Mouse (Mus musculus): ENCODE results near the gene Enox1.
"Not testable (repeated sequence)": the region's sequence is repeated elsewhere in the genome, so short reads cannot be mapped to it uniquely, and the experiment has no call there.

Gene Enox1

GRCm38 (mm10) chr14:77156222-77156910, at the start of gene Enox1:
Enox1 (plus strand) TSS chr14:77156763.
- no peak for DNase-seq (ENCODE audit: extremely low read depth, low read depth, low spot score)

GRCm38 (mm10) chr14:77110622-77111021, 45.9 kb upstream of the Enox1 start:
- DNase-seq (ENCODE audit: extremely low read depth, low read depth, low spot score) = not testable (repeated sequence)

GRCm38 (mm10) chr14:77130612-77131011, 26.0 kb upstream of the Enox1 start:
- DNase-seq (ENCODE audit: extremely low read depth, low read depth, low spot score) = no peak

- no peak for DNase-seq (ENCODE audit: extremely low read depth, low read depth, low spot score)
Measured at GRCm38 (mm10) chr14:77136936-77137335, 19.6 kb upstream of the Enox1 start.

GRCm38 (mm10) chr14:77141324-77142282, 15.0 kb upstream of the Enox1 start:
- peak; percentile 8 for DNase-seq (ENCODE audit: extremely low read depth, low read depth, low spot score)

GRCm38 (mm10) chr14:77145103-77145502, 11.5 kb upstream of the Enox1 start:
- DNase-seq (ENCODE audit: extremely low read depth, low read depth, low spot score) = no peak

- no peak for DNase-seq (ENCODE audit: extremely low read depth, low read depth, low spot score)
Measured at GRCm38 (mm10) chr14:77147635-77148034, 8.9 kb upstream of the Enox1 start.

- DNase-seq (ENCODE audit: extremely low read depth, low read depth, low spot score) = no peak
Measured at GRCm38 (mm10) chr14:77150556-77150955, 6.0 kb upstream of the Enox1 start.

GRCm38 (mm10) chr14:77151431-77151830, 5.1 kb upstream of the Enox1 start:
- DNase-seq (ENCODE audit: extremely low read depth, low read depth, low spot score) = peak; percentile 14

- no peak for DNase-seq (ENCODE audit: extremely low read depth, low read depth, low spot score)
Measured at GRCm38 (mm10) chr14:77156911-77157504, 445 bp downstream of the Enox1 start.

GRCm38 (mm10) chr14:77157505-77157911, 945 bp downstream of the Enox1 start:
- no peak for DNase-seq (ENCODE audit: extremely low read depth, low read depth, low spot score)

- no peak for DNase-seq (ENCODE audit: extremely low read depth, low read depth, low spot score)
Measured at GRCm38 (mm10) chr14:77159397-77159796, 2.8 kb downstream of the Enox1 start.

GRCm38 (mm10) chr14:77162496-77162895, 5.9 kb downstream of the Enox1 start:
- no peak for DNase-seq (ENCODE audit: extremely low read depth, low read depth, low spot score)

GRCm38 (mm10) chr14:77164396-77164795, 7.8 kb downstream of the Enox1 start:
- DNase-seq (ENCODE audit: extremely low read depth, low read depth, low spot score) = no peak

- no peak for DNase-seq (ENCODE audit: extremely low read depth, low read depth, low spot score)
Measured at GRCm38 (mm10) chr14:77168161-77168560, 11.6 kb downstream of the Enox1 start.

- DNase-seq (ENCODE audit: extremely low read depth, low read depth, low spot score) = no peak
Measured at GRCm38 (mm10) chr14:77174491-77174890, 17.9 kb downstream of the Enox1 start.

- DNase-seq (ENCODE audit: extremely low read depth, low read depth, low spot score) = no peak
Measured at GRCm38 (mm10) chr14:77174931-77175330, 18.4 kb downstream of the Enox1 start.

- no peak for DNase-seq (ENCODE audit: extremely low read depth, low read depth, low spot score)
Measured at GRCm38 (mm10) chr14:77180241-77180640, 23.7 kb downstream of the Enox1 start.

GRCm38 (mm10) chr14:77180753-77181374, 24.3 kb downstream of the Enox1 start:
- DNase-seq (ENCODE audit: extremely low read depth, low read depth, low spot score) = no peak

GRCm38 (mm10) chr14:77183491-77183890, 26.9 kb downstream of the Enox1 start:
- DNase-seq (ENCODE audit: extremely low read depth, low read depth, low spot score) = no peak

GRCm38 (mm10) chr14:77190158-77190557, 33.6 kb downstream of the Enox1 start:
- no peak for DNase-seq (ENCODE audit: extremely low read depth, low read depth, low spot score)

Measured in fat pad, adult 2 months (tissue).